Mouse (Mus musculus): ENCODE measurements at regions not wholly inside any gene's neighbourhood (a gene's known extent, or its start where the extent isn't known, plus 50 kb on each side); places are given as distances from the start of the nearest gene placed in this dataset.

- no peak for TF ChIP-seq CTCF (conservative IDR thresholded peaks at IDR 0.05; ENCODE audit: low read length)
- no peak for TF ChIP-seq POU5F1 (IDR thresholded peaks at IDR 0.05; ENCODE audit: borderline replicate concordance, low read length)
Measured at GRCm38 (mm10) chrX:11801208-11801607, 358.9 kb downstream of the Bcor start.
